Mouse (Mus musculus) hindbrain, embryonic 14.5 days (tissue): ENCODE measurements around the gene Dusp8. TPM values are rescaled to one million over a fixed set of nuclear protein-coding genes. Genes with fewer than 3 reads are reported as not detected.

Experiments used
- ATAC-seq: fragments of 200-750 bp; cut with Nextera tagmentation; 2 replicates; pipeline ENCODE4 v1.8.0; 2017; ENCODE audit warnings: moderate number of reproducible peaks, mild to moderate bottlenecking, moderate TSS enrichment, moderate library complexity; ENCODE audit not compliant: low FRiP score
- DNase-seq: peaks from one replicate; pipeline ENCODE4 v3.0.0-alpha.2; 2015; ENCODE audit warnings: low spot score
- H3K27ac ChIP-seq: fragments of 300-500 bp; sonication (generic); 2 replicates; pipeline ENCODE4 v1.5.1; 2014; ENCODE audit warnings: mild to moderate bottlenecking, moderate library complexity
- H3K27me3 ChIP-seq: fragments of 300-500 bp; sonication (generic); 2 replicates; pipeline ENCODE4 v1.6.1; 2014; ENCODE audit warnings: mild to moderate bottlenecking, low read length, mixed read lengths; ENCODE audit not compliant: control insufficient read depth, insufficient read depth
- H3K36me3 ChIP-seq: fragments of 300-500 bp; sonication (generic); replicated peaks from 2 replicates; pipeline ENCODE4 v1.6.1; 2014; ENCODE audit not compliant: control insufficient read depth, insufficient read depth
- H3K4me1 ChIP-seq: fragments of 300-500 bp; sonication (generic); replicated peaks from 2 replicates; pipeline ENCODE4 v1.6.1; 2014; ENCODE audit warnings: antibody characterized with exemption, low read length, mixed read lengths; ENCODE audit not compliant: control insufficient read depth, insufficient read depth
- H3K4me2 ChIP-seq: fragments of 300-500 bp; sonication (generic); replicated peaks from 2 replicates; pipeline ENCODE4 v1.6.1; 2014; ENCODE audit warnings: mild to moderate bottlenecking, moderate library complexity
- H3K4me3 ChIP-seq: fragments of 300-500 bp; sonication (generic); replicated peaks from 2 replicates; pipeline ENCODE4 v1.5.1; 2014; ENCODE audit warnings: mild to moderate bottlenecking, low read length
- H3K9ac ChIP-seq: fragments of 300-500 bp; sonication (generic); 2 replicates; pipeline ENCODE4 v1.6.1; 2014
- H3K9me3 ChIP-seq: fragments of 300-500 bp; sonication (generic); 2 replicates; pipeline ENCODE4 v1.6.1; 2016; ENCODE audit warnings: low read length; ENCODE audit not compliant: control insufficient read depth
- WGBS: fragments of 180-500 bp; shearing (Covaris S2); extraction: QIAGEN DNeasy Blood & Tissue Kit; methylation state at CpG from one replicate; pipeline ENCODE4 v1.1.7; 2014; 5-methylcytosine and 5-hydroxymethylcytosine counted together
- polyA plus RNA-seq: library from polyadenylated mRNA; unstranded; fragments of >200 nt; fragmentation: Nextera tagmentation; extraction: Ambion mirVana; gene quantifications from 2 replicates; pipeline ENCODE4 v1.2.1, GENCODE M21; 2014

Dusp8 gene
- polyA plus RNA-seq, 1 experiment from 2014 or later = 133 TPM

DNA sequence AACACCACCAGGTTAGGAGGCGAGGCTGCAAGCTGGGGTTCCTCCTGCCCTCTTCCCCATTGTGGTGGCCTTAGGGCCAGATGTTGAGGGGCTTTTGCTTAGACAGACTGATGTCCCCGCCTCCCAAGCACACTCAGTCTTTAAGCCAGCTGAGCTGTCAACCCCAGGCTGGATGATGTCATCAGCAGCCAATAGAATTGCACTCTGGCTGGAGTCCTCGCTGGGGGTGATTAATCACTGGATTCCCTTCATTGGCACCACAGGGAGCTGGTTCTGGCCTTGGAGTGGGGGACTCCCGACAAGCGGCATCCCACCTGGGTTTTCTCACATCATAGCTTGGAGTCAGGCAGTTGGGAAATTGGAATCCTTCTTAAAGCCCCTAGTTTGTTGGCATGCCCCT is 6.8 kb downstream of the Dusp8 start:
- peak overlapping the region; percentile 84 for H3K27ac ChIP-seq
- H3K9ac ChIP-seq = peak overlapping the region; percentile 99
- H3K27me3 ChIP-seq = 0 out of 2 replicates have a peak, but pooled peaks cover 1% of the 10 kb centered on the region
- WGBS = under 1% methylated on average over 5 of the region's 5 CpGs
- H3K4me1 ChIP-seq = peaks cover 69% of the 10 kb centered on the region
- peak overlapping the region; percentile 72 for H3K4me2 ChIP-seq
- ATAC-seq (peak; percentile 81), DNase-seq (peak; percentile 81)
- peaks cover 54% of the 10 kb centered on the region for H3K36me3 ChIP-seq
- no peaks in the 10 kb centered on the region for H3K9me3 ChIP-seq
- no peak overlapping the region for H3K4me3 ChIP-seq

DNA sequence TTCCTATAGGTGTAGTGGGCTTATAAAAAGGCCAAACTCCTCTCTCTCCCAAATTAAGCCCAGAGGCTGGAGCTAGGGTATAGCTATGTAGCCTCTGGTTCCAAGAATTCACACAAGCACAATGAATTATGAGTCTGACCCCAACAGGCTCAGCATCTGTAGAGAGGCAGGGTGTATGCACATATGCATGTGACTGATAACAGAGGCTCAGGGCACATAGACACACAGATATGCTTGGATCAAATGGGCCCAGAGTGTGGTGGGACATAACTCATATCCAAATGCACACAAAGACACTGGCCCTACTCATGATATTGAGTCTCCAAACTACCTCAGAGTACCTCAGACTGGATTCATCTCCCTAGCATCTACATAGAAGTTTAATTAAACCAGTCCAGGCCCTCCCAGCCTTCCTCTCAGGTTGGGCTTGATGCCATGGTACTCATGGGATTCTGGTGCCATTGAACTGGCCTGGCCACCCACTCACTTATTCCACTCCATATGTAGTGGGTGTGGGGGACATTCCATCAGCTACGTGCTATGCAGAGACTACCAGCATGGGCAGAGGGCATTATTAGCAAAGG is 8.5 kb downstream of the Dusp8 start:
- H3K4me1 ChIP-seq = peaks cover 52% of the 10 kb centered on the region
- ATAC-seq (no peak), DNase-seq (no peak)
- no peak overlapping the region for H3K4me3 ChIP-seq
- no peak overlapping the region for H3K9ac ChIP-seq
- H3K27ac ChIP-seq = no peak overlapping the region
- H3K36me3 ChIP-seq = peaks cover 71% of the 10 kb centered on the region
- H3K27me3 ChIP-seq = peaks cover 11% of the 10 kb centered on the region; the same call in 1 of the 2 replicates
- H3K9me3 ChIP-seq = no peaks in the 10 kb centered on the region
- 93% methylated on average over 1 of the region's 1 CpGs for WGBS
- no peak overlapping the region for H3K4me2 ChIP-seq

DNA sequence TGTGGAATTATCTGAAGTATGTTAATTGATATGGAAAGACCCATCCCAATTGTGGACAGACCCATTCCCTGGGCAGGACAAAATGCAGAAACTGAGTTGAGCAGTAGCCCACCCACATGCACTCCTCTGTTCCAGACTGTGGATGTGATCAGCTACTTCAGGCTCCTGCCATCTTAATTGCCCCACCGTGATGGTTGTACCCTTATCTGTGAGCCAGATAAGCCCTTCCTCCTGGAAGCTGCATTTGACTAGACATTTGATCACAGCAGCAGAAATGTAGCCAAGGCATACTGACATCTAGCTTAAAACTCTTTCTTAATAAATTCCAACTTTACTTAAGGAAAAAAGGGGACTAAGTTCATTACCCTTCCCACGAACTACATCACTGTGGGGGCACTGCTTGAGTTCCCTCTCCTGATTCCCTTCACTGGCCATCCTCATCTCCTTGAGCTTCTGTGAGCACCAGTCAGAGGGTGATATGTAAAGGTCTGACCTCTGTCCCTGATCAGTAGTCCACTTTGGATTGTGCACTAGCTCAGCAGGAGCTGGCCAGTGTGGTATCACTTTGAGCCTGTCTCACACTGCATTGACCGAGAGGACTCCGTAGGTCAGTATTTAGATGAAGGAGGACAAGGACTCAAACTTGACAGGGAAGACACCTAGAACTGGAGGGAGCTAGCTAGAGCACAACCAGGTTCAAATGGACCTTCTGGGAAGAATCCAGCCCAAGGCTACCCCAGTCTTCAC is 9.3 kb downstream of the Dusp8 start:
- Histone ChIP-seq H3K27me3 (peaks cover 11% of the 10 kb centered on the region; the same call in 1 of the 2 replicates), H3K9ac (no peak overlapping the region), H3K4me2 (no peak overlapping the region), H3K36me3 (peaks cover 79% of the 10 kb centered on the region), H3K4me1 (peaks cover 44% of the 10 kb centered on the region), H3K4me3 (no peak overlapping the region), H3K9me3 (no peaks in the 10 kb centered on the region), H3K27ac (no peak overlapping the region)
- WGBS = 92% methylated on average over 4 of the region's 4 CpGs
- no peak for ATAC-seq
- DNase-seq = no peak

DNA sequence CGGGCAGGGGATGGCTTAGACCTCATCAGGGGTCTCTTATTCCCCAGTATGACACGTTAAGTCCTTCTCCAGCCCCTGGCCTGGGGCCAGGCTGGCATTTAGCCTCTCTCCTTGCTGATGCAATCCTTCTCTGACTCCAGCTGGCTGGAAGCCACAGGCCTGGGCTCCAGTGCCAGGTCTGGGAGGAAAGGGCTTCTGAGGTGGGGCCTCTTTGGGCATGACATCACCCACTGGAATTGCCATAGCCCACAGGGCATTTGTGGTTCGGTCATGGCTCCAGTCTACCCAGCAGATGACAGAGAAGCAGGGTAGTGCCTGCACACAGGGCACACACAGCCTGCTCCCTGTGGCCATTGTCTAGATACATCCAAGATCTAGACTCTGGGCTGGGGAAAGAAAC is 10.8 kb downstream of the Dusp8 start:
- Histone ChIP-seq H3K36me3 (peaks cover 92% of the 10 kb centered on the region), H3K27ac (no peak overlapping the region), H3K27me3 (peaks cover 11% of the 10 kb centered on the region; the same call in 1 of the 2 replicates), H3K4me2 (no peak overlapping the region), H3K4me1 (peaks cover 29% of the 10 kb centered on the region), H3K4me3 (no peak overlapping the region), H3K9ac (no peak overlapping the region), H3K9me3 (no peaks in the 10 kb centered on the region)
- 41% methylated on average over 3 of the region's 3 CpGs for whole genome bisulfite sequencing
- peak; percentile 75 for DNase-seq
- ATAC-seq = peak; percentile 11

DNA sequence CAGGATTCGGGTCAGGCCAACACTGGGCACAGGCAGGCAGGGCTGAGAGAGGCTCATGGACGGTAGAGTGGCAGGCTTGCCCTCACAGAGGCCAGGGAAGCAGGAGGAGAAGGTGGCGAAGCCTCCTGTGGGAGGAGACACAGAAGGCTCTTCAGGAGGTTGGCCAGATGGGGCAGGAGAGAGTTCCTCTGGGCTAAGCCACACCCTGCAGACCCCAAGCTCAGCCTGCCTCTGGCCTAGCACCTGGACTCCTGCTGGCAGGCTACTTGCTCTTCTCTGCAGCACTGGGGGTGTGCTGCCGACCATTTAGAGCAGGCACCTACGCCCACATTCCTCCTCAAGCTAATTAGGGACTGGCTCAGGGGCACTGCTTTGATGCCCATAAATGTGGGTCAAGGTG is 11.2 kb downstream of the Dusp8 start:
- ATAC-seq (peak; percentile 11; the same call in 1 of the 2 replicates), DNase-seq (no peak)
- Histone ChIP-seq H3K27ac (no peak overlapping the region), H3K4me3 (no peak overlapping the region), H3K9ac (no peak overlapping the region), H3K4me1 (peaks cover 24% of the 10 kb centered on the region), H3K9me3 (no peaks in the 10 kb centered on the region), H3K36me3 (peaks cover 92% of the 10 kb centered on the region), H3K4me2 (no peak overlapping the region), H3K27me3 (peaks cover 11% of the 10 kb centered on the region; the same call in 1 of the 2 replicates)
- 32% methylated on average over 5 of the region's 5 CpGs for WGBS

DNA sequence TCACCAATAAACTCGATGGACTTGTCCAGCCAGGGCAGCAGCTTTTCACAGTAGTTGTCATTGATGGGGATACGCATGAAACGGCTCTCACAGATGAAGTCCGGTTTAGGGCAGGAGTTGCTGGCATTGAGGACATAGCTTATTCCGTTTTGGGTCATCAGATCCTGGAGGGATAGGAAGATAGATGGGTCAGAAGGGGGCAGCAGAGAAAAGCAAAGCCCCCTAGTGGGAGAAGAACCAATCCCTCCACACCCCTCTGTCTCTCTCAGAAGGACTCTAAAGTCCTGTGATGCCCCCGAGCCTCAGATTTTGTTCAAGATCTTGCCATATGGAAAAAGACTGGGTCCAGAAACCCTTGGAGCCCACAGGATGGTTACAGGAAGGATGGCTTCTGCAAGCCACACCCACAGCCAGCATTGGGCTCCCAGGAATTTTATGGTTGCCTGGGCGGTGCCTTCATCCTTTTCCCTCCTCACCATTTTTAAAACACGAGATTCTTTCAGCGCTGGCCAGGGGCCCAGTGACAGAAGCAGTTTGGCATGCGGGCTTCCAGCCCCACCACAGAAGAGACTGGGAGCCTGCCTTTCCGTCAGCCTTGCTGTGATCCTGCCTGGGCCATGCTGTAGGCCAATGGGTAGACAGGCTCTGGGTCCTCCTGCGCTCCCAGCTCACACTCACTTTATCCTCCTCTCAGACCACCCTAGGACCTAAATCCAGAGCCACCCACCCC is 11.9 kb downstream of the Dusp8 start:
- H3K4me3 ChIP-seq = no peak overlapping the region
- H3K27ac ChIP-seq = no peak overlapping the region
- DNase-seq (no peak), ATAC-seq (no peak)
- 39% methylated on average over 12 of the region's 12 CpGs for WGBS
- peaks cover 11% of the 10 kb centered on the region; the same call in 1 of the 2 replicates for H3K27me3 ChIP-seq
- no peaks in the 10 kb centered on the region for H3K9me3 ChIP-seq
- H3K36me3 ChIP-seq = peaks cover 97% of the 10 kb centered on the region
- H3K4me1 ChIP-seq = peaks cover 18% of the 10 kb centered on the region
- peak overlapping the region; percentile 12; the same call in 1 of the 2 replicates for H3K9ac ChIP-seq
- H3K4me2 ChIP-seq = no peak overlapping the region

DNA sequence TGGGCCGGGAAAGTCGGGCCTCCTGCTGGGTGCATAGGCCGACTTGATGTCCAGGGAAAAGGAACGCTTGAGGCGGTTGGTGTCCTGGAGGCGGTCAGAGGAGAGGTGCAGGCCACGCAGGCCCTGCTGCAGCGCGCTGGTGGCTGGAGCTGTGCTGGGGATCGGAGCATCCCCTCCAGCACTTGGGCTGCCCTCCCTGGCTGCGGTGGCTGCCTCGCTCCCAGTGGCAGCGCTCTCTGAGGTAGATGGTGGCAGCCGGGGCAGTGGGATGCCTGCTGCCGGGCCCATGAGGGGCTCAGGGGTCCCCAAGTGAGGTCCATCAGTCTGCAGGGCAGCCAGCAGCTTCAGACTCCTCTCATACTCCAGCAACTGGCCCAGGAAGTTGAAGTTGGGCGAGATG is 13.0 kb downstream of the Dusp8 start:
- no peak for ATAC-seq
- Histone ChIP-seq H3K27me3 (peaks cover 11% of the 10 kb centered on the region; the same call in 1 of the 2 replicates), H3K9me3 (no peaks in the 10 kb centered on the region), H3K27ac (no peak overlapping the region), H3K36me3 (peaks cover 93% of the 10 kb centered on the region), H3K4me3 (no peak overlapping the region), H3K4me1 (peaks cover 9% of the 10 kb centered on the region; the same call in 1 of the 2 replicates), H3K9ac (peak overlapping the region; percentile 16; the same call in 1 of the 2 replicates), H3K4me2 (no peak overlapping the region)
- WGBS = 33% methylated on average over 15 of the region's 16 CpGs
- no peak for DNase-seq

DNA sequence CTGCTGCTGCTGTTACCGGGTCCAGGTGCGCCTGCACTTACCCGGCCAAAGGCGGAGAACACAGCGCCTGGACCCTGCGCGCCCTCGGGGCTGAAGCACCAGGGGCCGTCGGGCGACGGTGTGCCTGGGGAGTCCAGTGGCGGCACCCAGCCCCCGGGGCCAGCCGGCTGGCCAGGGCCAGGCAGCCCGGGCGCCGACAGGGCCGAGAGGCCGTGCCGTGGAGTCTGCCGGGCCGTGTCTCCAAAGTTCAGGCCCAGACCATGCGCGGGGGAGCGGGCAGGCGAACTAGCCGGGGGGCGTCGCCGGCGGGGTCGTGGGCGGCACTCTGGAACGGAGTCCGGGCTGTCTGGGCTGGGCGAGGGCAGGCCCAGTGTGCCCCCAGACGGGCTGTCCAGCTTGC is 13.5 kb downstream of the Dusp8 start:
- DNase-seq = no peak
- ATAC-seq = no peak
- WGBS = 13% methylated on average over 38 of the region's 38 CpGs

DNA sequence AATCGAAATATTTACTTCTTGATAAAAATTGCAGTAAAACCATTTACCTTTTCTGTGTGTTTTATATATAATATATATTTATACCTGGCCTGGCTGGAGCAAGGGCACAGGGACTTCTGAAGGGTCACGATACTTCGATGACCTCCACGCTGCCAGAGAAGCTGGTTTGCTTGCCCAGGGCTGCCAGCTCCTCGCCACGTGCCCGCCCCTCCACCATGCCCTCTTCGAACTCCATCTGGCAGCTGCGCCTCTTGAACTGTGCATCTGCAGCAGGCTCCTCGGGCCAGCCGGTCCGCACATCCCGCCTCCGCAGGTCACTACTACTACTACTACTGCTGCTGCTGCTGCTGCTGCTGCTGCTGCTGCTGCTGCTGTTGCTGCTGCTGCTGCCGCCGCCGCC is 13.9 kb downstream of the Dusp8 start:
- H3K36me3 ChIP-seq = peaks cover 85% of the 10 kb centered on the region
- H3K4me1 ChIP-seq = peaks cover 9% of the 10 kb centered on the region; the same call in 1 of the 2 replicates
- no peak overlapping the region for H3K4me3 ChIP-seq
- H3K27me3 ChIP-seq = peaks cover 11% of the 10 kb centered on the region; the same call in 1 of the 2 replicates
- ATAC-seq = no peak
- DNase-seq = no peak
- WGBS = 41% methylated on average over 17 of the region's 17 CpGs
- no peak overlapping the region for H3K27ac ChIP-seq
- H3K4me2 ChIP-seq = no peak overlapping the region; the same call in 1 of the 2 replicates
- H3K9me3 ChIP-seq = no peaks in the 10 kb centered on the region
- H3K9ac ChIP-seq = no peak overlapping the region; the same call in 1 of the 2 replicates

More for the DNA sequence above, 13.5 kb downstream of the Dusp8 start:
- peaks cover 89% of the 10 kb centered on the region for H3K36me3 ChIP-seq
- no peak overlapping the region for H3K4me3 ChIP-seq
- peaks cover 9% of the 10 kb centered on the region; the same call in 1 of the 2 replicates for H3K4me1 ChIP-seq
- no peak overlapping the region for H3K27ac ChIP-seq
- H3K4me2 ChIP-seq = no peak overlapping the region; the same call in 1 of the 2 replicates
- H3K27me3 ChIP-seq = peaks cover 11% of the 10 kb centered on the region; the same call in 1 of the 2 replicates
- H3K9me3 ChIP-seq = no peaks in the 10 kb centered on the region
- H3K9ac ChIP-seq = peak overlapping the region; percentile 16; the same call in 1 of the 2 replicates
